Mouse (Mus musculus) cortical plate, adult 2 months (tissue): ENCODE measurements around the gene Gpr75.

Experiments
- CTCF ChIP-seq: fragments of 200-500 bp; IDR thresholded peaks from 2 replicates; pipeline ENCODE4 v1.5.1; 2011; ENCODE audit warnings: mild to moderate bottlenecking, control low read depth, low read length; ENCODE audit not compliant: insufficient read depth; ENCODE audit errors: extremely low read depth
- POLR2A ChIP-seq: fragments of 200-500 bp; IDR thresholded peaks from 2 replicates; pipeline ENCODE4 v1.6.1; 2011; ENCODE audit warnings: mild to moderate bottlenecking, low read length, control low read depth; ENCODE audit not compliant: insufficient read depth; ENCODE audit errors: extremely low read depth

DNA sequence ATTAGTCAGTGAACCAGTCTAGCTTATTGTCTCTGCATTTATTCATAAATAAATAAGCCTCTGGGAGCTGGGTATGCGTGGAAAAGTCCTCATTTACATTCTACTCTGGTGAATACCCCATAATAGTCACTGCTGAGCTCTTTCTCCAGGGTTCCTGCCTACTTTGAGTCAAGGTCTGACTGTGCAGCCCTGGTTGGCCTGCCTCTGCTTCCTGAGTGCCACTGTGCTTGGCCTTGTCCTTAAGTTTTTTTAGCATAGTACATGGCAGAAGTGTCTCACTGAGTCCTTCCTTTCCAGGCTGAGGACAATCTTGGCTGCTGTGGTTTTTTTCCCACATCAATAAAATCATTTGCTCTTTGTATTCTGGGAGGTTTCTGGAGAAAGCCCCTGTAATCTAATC lies 35.5 kb downstream of the Gpr75 start:
- TF ChIP-seq POLR2A (no peak), CTCF (no peak)
